Mouse (Mus musculus) lung, embryonic 16.5 days (tissue): ENCODE results near the gene Ube2r2. TPM values are rescaled to one million over a fixed set of nuclear protein-coding genes. Genes with fewer than 3 reads are reported as not detected.

Source experiments
- ATAC-seq: fragments of 200-750 bp; cut with Nextera tagmentation; 2 replicates; pipeline ENCODE4 v1.8.0; 2017; ENCODE audit warnings: low read depth, mild to moderate bottlenecking, moderate library complexity
- H3K27ac ChIP-seq: fragments of 300-500 bp; sonication (generic); 2 replicates; pipeline ENCODE4 v1.5.1; 2014; ENCODE audit warnings: mild to moderate bottlenecking, control low read depth, low read length
- H3K27me3 ChIP-seq: fragments of 300-500 bp; sonication (generic); 2 replicates; pipeline ENCODE4 v1.6.1; 2014; ENCODE audit warnings: low read depth, low read length, mixed read lengths; ENCODE audit not compliant: control insufficient read depth, insufficient read depth
- H3K36me3 ChIP-seq: fragments of 300-500 bp; sonication (generic); 2 replicates; pipeline ENCODE4 v1.6.1; 2014; ENCODE audit warnings: low read length; ENCODE audit not compliant: control insufficient read depth, insufficient read depth
- H3K4me1 ChIP-seq: fragments of 300-500 bp; sonication (generic); replicated peaks from 2 replicates; pipeline ENCODE4 v1.6.1; 2014; ENCODE audit warnings: low read length, mixed read lengths; ENCODE audit not compliant: control insufficient read depth, insufficient read depth
- H3K4me2 ChIP-seq: fragments of 300-500 bp; sonication (generic); 2 replicates; pipeline ENCODE4 v1.6.1; 2014; ENCODE audit warnings: low read depth, low read length, control low read depth
- H3K4me3 ChIP-seq: fragments of 300-500 bp; sonication (generic); 2 replicates; pipeline ENCODE4 v1.5.1; 2014; ENCODE audit warnings: mild to moderate bottlenecking, low read length, control low read depth
- H3K9ac ChIP-seq: fragments of 300-500 bp; sonication (generic); 2 replicates; pipeline ENCODE4 v1.6.1; 2014; ENCODE audit warnings: low read length, control low read depth
- H3K9me3 ChIP-seq: fragments of 300-500 bp; sonication (generic); 2 replicates; pipeline ENCODE4 v1.6.1; 2016; ENCODE audit warnings: low read length; ENCODE audit not compliant: control insufficient read depth
- WGBS: fragments of 180-500 bp; shearing (Covaris S2); extraction: QIAGEN DNeasy Blood & Tissue Kit; methylation state at CpG from one replicate; pipeline ENCODE4 v1.1.7; 2014; 5-methylcytosine and 5-hydroxymethylcytosine counted together
- polyA plus RNA-seq: library from polyadenylated mRNA; unstranded; fragments of >200 nt; fragmentation: Nextera tagmentation; extraction: Ambion mirVana; gene quantifications from 2 replicates; pipeline ENCODE4 v1.2.1, GENCODE M21; 2015

Ube2r2 gene
- polyA plus RNA-seq, 1 experiment from 2014 or later = 72.9 TPM

- no peaks in the 10 kb centered on the region for H3K4me1 ChIP-seq
- no peak overlapping the region for H3K4me2 ChIP-seq
- no peak overlapping the region for H3K4me3 ChIP-seq
- peaks cover 34% of the 10 kb centered on the region for H3K36me3 ChIP-seq
- 81% methylated on average over 6 of the region's 6 CpGs for WGBS
- H3K9me3 ChIP-seq = no peaks in the 10 kb centered on the region
- ATAC-seq = no peak
- H3K27ac ChIP-seq = no peak overlapping the region
- H3K9ac ChIP-seq = no peak overlapping the region
- no peaks in the 10 kb centered on the region for H3K27me3 ChIP-seq
Measured at GRCm38 (mm10) chr4:41115074-41115473, 20.5 kb upstream of the Ube2r2 start.

DNA sequence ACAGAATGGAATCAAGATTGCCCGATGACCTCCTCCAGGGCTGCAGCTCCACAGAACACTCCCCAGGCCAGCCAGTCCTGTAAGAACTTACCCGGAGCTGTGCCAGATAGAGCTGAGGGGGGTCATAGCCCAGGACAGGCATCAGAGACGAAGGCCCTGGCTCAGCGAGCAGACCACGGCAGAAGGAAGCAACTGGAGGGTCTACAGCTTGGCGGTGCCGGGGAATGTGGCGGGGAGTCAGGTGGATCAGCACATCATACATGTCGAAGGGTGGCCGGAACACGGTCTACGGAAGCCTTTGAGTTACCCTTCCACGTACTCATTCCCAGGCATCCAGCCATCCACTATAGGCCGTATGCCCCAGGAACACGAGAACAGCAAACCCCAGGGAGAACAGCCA is 19.8 kb upstream of the Ube2r2 start:
- H3K27ac ChIP-seq = no peak overlapping the region
- no peaks in the 10 kb centered on the region for H3K4me1 ChIP-seq
- no peak for ATAC-seq
- no peaks in the 10 kb centered on the region for H3K27me3 ChIP-seq
- H3K9me3 ChIP-seq = no peaks in the 10 kb centered on the region
- no peak overlapping the region for H3K4me2 ChIP-seq
- WGBS = 92% methylated on average over 15 of the region's 15 CpGs
- no peak overlapping the region for H3K4me3 ChIP-seq
- H3K9ac ChIP-seq = no peak overlapping the region
- H3K36me3 ChIP-seq = peaks cover 39% of the 10 kb centered on the region

DNA sequence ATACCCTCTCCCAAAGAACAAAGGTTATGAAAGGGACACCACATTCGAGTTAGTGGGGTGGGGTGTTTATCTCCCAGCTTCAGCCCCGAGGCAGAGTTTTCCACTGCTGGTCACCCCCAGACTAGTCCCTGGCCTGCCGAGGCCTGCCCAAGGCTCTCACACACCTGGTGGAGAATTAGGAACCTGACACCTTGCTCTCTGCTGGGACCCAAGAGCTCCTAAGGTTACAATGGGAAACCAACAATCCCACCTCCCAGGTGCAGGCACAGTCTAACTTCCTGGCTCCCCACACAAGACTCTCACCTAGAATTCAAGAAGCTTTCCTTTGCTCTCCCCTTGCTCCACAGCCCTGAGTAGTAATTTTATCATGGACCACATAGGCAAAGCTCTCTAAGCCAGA is 18.7 kb upstream of the Ube2r2 start:
- Histone ChIP-seq H3K9ac (no peak overlapping the region), H3K36me3 (peaks cover 42% of the 10 kb centered on the region)
- WGBS = 65% methylated on average over 3 of the region's 3 CpGs

DNA sequence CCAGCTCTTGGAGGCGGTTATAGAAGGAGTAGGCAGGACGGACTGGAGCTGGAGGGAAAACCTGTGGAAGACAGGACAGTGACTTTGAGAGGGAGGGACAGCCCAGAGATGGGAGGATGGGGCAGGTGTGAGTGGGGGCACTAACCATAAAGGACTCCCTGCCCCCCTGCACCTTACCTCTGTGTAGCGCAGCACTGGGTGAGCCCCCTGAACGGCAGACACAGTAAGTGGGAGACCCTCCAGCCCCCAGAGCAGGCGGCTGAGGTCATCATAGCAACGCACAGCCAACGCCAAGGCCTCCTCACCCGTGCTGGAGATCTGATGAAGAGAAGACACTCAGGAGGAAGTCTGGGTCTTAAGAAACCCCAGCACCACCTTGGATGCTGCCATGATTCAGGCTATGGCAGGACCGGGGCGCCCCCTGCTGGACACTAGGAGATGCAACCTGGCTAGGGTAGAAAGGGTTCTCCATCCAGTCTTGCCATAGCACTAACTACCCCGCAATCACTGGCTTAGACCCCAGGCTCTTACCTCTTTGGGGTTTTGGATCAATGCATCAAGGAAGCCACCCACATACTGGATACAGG is 16.7 kb upstream of the Ube2r2 start:
- Histone ChIP-seq H3K36me3 (peaks cover 46% of the 10 kb centered on the region), H3K9ac (no peak overlapping the region), H3K4me1 (peaks cover 7% of the 10 kb centered on the region), H3K9me3 (no peaks in the 10 kb centered on the region), H3K27ac (no peak overlapping the region), H3K4me2 (no peak overlapping the region), H3K4me3 (no peak overlapping the region), H3K27me3 (no peaks in the 10 kb centered on the region)
- no peak; the same call in 1 of the 2 replicates for ATAC-seq
- 64% methylated on average over 11 of the region's 11 CpGs for WGBS

More for the DNA sequence above, 18.7 kb upstream of the Ube2r2 start:
- H3K9me3 ChIP-seq = no peaks in the 10 kb centered on the region
- H3K4me1 ChIP-seq = no peaks in the 10 kb centered on the region
- no peak overlapping the region for H3K27ac ChIP-seq
- no peak overlapping the region for H3K4me2 ChIP-seq
- ATAC-seq = no peak
- no peaks in the 10 kb centered on the region for H3K27me3 ChIP-seq
- no peak overlapping the region for H3K4me3 ChIP-seq

DNA sequence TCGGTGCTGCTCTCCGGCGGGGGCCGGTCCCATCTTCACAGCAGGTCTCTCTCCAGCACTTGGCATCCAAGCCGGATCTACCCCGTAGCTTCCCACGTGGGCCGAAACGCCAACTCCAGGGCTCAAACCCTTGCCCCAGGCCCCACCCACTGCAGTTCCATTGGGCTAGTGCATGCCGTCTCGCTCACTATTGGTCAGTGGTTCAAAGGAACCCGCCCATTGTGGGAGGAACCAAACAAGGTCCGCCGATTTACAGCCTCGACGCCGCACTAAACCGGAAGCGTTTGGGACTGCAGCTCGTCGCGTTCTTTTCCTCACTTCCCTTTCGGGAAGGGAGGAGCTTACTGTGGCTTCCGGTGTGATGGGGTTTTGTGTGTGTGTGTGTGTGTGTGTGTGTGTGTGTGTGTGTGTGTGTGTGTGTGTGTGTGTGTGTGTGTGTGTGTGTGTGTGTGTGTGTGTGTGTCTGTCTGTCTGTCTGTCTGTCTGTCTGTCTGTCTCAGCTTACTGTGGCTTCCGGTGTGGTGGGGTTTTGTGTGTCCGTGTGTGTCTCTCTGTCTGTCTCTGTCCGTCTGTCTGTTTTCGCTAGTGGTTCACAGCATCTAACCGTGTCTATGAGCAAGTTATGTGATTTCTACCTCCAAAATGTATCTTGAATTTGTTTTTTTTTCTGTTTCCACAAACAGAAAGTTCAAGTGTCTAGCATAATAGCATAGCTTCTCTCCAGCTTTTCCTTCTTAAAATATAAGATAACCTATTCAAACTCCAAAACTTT is 11.2 kb upstream of the Ube2r2 start, which contains the start of gene Nol6:
TSS of gene Nol6 (minus strand) at position 276 of the 772 bp plus-strand sequence.
- WGBS = 3% methylated on average over 29 of the region's 29 CpGs
- peak within 1 kb of the TSS; percentile 69 for H3K9ac ChIP-seq
- H3K4me2 ChIP-seq = peak within 1 kb of the TSS; percentile 73
- H3K4me1 ChIP-seq = peaks cover 7% of the 10 kb centered on the region
- peak within 1 kb of the TSS; percentile 70 for H3K4me3 ChIP-seq
- H3K27ac ChIP-seq = no peak within 1 kb of the TSS
- ATAC-seq = peak; percentile 100
- no peaks in the 10 kb centered on the region for H3K9me3 ChIP-seq
- H3K36me3 ChIP-seq = peaks cover 16% of the 10 kb centered on the region
- no peaks in the 10 kb centered on the region for H3K27me3 ChIP-seq

GRCm38 (mm10) chr4:41129406-41129805 is 6.1 kb upstream of the Ube2r2 start:
- ATAC-seq = peak; percentile 60
- Histone ChIP-seq H3K9me3 (no peaks in the 10 kb centered on the region), H3K27ac (no peak overlapping the region), H3K4me2 (no peak overlapping the region), H3K36me3 (no peaks in the 10 kb centered on the region), H3K4me3 (no peak overlapping the region), H3K9ac (no peak overlapping the region), H3K27me3 (no peaks in the 10 kb centered on the region), H3K4me1 (peaks cover 2% of the 10 kb centered on the region; the same call in 1 of the 2 replicates)
- WGBS = 6% methylated on average over 2 of the region's 2 CpGs

DNA sequence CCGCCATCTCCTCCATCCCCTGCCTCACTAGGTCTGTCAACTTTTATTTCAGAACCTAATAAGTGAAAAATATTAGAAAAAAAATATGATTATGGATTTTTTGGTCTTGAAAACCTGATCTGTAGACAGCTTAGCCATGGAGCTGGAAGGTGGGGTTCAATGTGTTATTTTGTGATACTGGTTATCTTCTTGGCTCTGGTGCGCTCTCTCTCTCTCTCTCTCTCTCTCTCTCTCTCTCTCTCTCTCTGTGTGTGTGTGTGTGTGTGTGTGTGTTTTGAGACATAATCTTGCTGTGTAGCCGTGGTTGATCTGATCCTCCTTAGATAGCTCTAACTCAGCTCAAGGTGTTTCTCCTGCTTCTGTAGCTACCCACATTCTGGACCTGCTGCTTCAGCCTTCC is 5.7 kb upstream of the Ube2r2 start:
- Histone ChIP-seq H3K9ac (no peak overlapping the region), H3K4me2 (no peak overlapping the region)
- 75% methylated on average over 3 of the region's 3 CpGs for WGBS

DNA sequence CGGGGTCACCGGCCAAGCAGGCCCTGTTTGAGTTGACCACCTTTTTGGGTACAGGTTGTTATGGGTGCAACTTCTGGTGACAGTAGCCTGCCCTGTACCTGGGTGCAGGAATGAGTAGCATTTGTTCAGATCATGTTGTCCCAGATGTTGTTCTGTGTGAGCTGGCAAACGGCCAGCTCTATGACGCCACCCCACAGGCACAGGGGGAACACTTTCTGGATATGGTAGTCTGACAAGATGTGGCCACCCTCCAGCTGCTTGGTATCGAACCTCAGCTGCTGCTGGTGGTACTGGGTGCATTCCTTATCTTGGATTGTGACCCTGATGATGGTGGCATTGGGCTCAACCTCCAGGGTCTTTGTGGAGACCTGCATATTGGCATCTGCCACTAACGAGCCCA is 3.1 kb upstream of the Ube2r2 start:
- Histone ChIP-seq H3K9me3 (no peaks in the 10 kb centered on the region), H3K9ac (no peak overlapping the region), H3K27me3 (no peaks in the 10 kb centered on the region), H3K4me3 (no peak overlapping the region), H3K4me2 (no peak overlapping the region), H3K4me1 (peaks cover 4% of the 10 kb centered on the region; the same call in 1 of the 2 replicates), H3K27ac (no peak overlapping the region), H3K36me3 (no peaks in the 10 kb centered on the region)
- 65% methylated on average over 6 of the region's 6 CpGs for WGBS
- no peak for ATAC-seq

More for the DNA sequence above, 5.7 kb upstream of the Ube2r2 start:
- no peak overlapping the region for H3K4me3 ChIP-seq
- H3K36me3 ChIP-seq = no peaks in the 10 kb centered on the region
- no peaks in the 10 kb centered on the region for H3K27me3 ChIP-seq
- peaks cover 4% of the 10 kb centered on the region; the same call in 1 of the 2 replicates for H3K4me1 ChIP-seq
- H3K9me3 ChIP-seq = no peaks in the 10 kb centered on the region
- no peak overlapping the region for H3K27ac ChIP-seq
- no peak for ATAC-seq

- Histone ChIP-seq H3K4me3 (no peak overlapping the region), H3K36me3 (no peaks in the 10 kb centered on the region), H3K9me3 (no peaks in the 10 kb centered on the region), H3K27ac (no peak overlapping the region), H3K4me2 (no peak overlapping the region), H3K9ac (no peak overlapping the region), H3K27me3 (no peaks in the 10 kb centered on the region), H3K4me1 (peaks cover 6% of the 10 kb centered on the region; the same call in 1 of the 2 replicates)
- no peak for ATAC-seq
- 76% methylated on average over 6 of the region's 6 CpGs for WGBS
Measured at GRCm38 (mm10) chr4:41133529-41134291, 1.8 kb upstream of the Ube2r2 start.
